Mouse (Mus musculus): ENCODE data around the gene Tmem159.

Gene Tmem159

GRCm38 (mm10) chr7:120142743-120143142 is 40.6 kb downstream of the Tmem159 start:
- DNase-seq (ENCODE audit: low read depth, low spot score) = peak; percentile 4

- DNase-seq (ENCODE audit: low read depth, low spot score) = no peak
These were observed 43.0 kb downstream of the Tmem159 start, which contains the start of gene Zp2 for GRCm38 (mm10) chr7:120145191-120145590. Zp2 (minus strand) TSS chr7:120145291.

- DNase-seq (ENCODE audit: low read depth, low spot score) = peak; percentile 84
These were observed 48.1 kb downstream of the Tmem159 start for GRCm38 (mm10) chr7:120150257-120150656.

- DNase-seq (ENCODE audit: low read depth, low spot score) = peak; percentile 5
These were observed 48.7 kb downstream of the Tmem159 start for GRCm38 (mm10) chr7:120150898-120151297.

GRCm38 (mm10) chr7:120156841-120157409 is 54.8 kb downstream of the Tmem159 start:
- no peak for DNase-seq (ENCODE audit: low read depth, low spot score)

- no peak for DNase-seq (ENCODE audit: low read depth, low spot score)
These were observed 55.5 kb downstream of the Tmem159 start for GRCm38 (mm10) chr7:120157575-120158061.

GRCm38 (mm10) chr7:120158121-120158613 is 56.0 kb downstream of the Tmem159 start:
- no peak for DNase-seq (ENCODE audit: low read depth, low spot score)

GRCm38 (mm10) chr7:120163581-120164251 is 61.6 kb downstream of the Tmem159 start:
- DNase-seq (ENCODE audit: low read depth, low spot score) = no peak

All from A20 (cell line).